Mouse (Mus musculus): ENCODE results near the gene Gm49450.

Gene Gm49450

DNA sequence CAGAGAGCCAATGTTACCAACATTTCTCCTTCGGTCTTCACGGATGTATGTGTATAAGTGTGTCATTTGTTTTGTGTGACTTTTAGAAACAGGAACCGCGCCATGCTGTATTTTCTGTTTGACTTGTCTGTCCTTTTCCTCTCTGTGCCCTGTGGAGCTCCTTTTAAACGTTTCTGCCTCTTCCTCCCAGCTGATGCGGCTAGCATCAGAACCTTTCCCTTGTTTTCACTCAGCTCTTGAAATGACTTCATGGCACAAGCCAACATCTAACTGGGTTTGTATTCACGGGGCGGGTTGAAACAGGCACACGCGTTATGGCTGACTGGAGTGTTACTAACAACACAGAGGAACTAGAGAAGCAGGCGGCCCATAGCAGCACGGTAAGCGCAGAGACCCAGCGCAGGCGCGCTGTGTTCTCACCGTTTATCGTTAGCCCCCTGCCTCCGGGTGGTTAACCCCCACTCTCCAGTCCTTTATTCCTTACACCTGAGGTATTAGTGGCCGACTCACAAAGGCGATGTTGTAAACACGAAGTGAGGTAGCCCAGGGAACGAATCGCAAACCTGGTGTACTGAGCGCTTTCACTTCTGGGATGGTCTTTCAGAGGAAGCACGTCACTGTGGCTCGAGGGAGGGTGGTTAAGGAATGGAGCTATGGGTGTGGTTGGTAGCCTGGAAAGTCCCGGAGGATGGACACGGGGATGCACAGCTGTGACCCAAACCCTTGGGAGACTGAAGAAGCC, 32.1 kb upstream of the Gm49450 start:
- DNase-seq: peak; percentile 63

DNA sequence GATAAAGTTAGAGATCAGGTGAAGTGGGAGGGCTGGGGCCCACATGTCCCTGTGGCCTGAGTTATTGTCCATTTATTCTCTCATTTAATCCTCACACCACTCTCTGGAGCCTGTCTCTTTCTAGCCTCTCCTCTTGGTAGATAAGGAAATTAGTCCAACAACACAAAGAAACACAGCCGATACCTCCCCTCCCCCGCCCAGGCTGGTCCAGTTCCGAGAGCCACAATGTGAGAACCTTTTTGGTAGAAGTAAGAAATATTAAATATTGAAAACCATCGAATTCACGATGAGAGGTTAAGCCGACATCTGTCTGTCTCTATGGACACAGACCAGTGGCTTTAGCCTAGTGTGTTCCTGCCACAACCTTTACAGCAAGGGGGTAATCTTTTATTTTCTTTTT, 31.3 kb upstream of the Gm49450 start:
- DNase-seq: no peak

- DNase-seq: no peak
These were observed 30.2 kb upstream of the Gm49450 start for GRCm38 (mm10) chr15:98983431-98984081.

DNA sequence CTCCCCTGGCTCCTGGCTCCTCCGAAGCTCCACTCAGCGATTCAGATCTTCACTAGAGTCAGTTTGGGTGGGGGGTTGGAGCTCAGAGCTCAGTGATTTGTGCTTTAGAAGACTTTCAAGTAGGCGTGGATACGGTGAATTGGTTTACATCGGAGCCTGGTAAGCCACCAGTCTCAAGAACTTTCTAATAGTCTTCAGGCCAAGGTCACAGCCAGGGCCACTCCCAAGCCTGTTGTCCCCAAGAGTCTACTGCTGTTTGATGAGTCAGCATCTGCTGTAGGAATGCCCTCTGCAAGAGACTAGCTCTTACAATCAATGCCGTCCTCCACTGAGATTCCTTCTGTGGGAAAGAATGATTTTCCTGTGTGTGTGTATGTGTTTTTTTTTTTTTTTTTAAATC, 28.7 kb upstream of the Gm49450 start:
- no peak for DNase-seq

- no peak for DNase-seq
These were observed 26.8 kb upstream of the Gm49450 start for GRCm38 (mm10) chr15:98980012-98980614.

- no peak for DNase-seq
These were observed 25.2 kb upstream of the Gm49450 start for GRCm38 (mm10) chr15:98978409-98979172.

DNA sequence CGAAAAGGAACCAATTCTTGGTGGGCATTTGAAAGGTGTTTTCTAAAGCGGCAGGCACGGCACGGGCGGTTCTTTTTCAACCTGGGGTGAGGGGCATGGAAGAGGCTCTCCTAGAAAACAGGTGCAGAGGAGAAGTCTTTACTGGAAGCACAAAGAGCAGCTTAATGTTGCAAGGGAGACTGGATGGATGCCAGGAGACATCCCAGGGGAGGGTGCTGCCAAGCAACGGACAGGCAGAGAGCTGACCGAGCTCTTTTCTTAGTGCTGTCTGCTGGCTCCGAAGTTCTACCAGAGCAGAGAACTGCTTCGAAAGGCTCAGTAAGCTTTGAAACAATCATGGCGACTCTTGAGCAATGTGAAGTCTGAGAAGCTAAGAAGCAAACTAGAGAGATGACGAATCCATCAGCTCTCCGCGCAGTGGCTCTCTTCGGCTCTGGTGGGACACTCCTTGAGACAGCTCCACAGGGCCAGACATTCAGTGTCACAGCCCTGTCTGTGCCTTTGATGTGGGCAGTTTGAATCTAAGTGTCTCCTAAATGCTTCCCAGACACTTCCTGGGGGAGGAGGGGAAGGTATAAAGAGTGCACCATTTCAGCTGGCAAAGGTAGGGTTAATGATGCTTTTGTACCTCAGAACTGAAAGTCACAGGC, 24.5 kb upstream of the Gm49450 start:
- peak; percentile 67 for DNase-seq

DNA sequence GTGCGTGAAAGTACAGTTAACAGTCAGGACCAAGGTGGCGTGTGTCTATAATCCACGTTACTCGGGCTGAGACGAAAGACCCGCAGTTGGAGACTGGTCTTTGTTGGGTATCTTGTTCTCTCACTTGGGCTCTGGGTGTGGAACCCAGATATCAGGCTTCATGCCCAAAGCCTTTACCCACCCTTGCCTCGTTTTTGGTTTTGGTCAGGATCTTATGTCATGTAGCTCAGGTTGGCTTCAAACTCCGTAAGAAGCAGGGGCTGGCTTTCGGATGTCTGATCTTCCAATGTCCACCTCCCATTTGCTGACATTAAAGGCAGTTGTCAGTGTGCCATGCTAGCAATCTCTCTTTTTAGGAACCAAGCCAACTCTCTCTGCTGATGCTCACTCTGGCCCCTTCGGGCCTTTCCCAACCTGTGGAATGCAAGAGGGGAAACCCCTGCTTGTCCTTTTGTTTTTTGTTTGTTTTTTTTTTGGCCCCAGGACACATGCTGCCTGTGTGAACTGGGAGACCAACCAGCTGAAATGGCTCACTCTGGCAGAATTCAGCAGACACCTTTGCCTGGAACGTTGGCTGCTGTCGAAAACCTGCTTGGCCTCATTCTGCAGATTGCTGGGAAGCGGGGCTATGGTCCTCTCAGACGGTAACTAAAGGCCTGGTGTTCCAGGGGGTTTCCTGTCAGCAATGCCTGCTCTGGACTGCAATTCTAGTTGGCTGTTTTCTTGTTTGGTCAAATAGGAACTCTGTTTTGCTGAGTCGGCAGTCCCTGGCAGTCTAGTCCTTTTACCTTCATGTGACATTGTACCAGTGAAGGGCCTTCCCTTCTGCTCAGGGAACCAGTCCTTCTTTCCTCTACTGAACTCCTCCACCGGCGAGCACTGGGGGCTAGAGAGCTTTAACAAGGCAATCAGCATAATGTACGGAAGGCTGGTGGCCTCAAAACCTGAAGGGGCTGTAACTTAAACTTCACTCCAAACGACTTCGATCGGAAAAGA, 23.7 kb upstream of the Gm49450 start:
- no peak for DNase-seq

DNA sequence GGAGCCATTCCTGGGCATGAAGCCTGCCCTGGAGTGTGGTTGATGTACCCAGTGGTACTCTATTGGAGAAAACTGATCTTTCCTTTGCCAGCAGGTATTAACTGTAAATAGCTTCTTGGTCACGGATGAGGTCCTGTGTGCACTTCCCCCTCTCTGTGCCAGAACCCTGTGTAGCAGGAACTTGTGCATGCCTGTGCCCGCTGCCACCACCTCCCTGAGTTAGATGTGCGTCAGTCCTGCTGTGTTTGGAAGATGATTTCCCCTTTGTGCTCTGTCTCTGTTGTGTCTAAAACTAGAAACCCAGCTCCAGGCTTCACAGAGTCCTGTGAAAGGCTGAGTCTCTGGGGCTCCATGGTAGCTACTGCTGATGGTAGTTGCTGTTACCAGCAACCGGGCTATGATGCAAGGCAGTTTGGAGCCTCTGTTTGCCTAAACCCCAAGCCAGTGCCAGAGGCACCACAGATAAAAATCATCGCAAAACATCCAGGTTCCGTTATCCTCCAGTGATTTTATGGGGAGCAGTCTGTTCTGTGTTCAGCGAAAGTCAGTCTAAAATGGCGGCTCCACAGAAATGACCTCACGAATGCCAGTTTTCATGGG, 19.8 kb upstream of the Gm49450 start:
- DNase-seq: no peak

GRCm38 (mm10) chr15:98971576-98972320, 18.4 kb upstream of the Gm49450 start:
- peak; percentile 44 for DNase-seq

- DNase-seq: no peak
These were observed 17.8 kb upstream of the Gm49450 start for GRCm38 (mm10) chr15:98971111-98971510.

DNA sequence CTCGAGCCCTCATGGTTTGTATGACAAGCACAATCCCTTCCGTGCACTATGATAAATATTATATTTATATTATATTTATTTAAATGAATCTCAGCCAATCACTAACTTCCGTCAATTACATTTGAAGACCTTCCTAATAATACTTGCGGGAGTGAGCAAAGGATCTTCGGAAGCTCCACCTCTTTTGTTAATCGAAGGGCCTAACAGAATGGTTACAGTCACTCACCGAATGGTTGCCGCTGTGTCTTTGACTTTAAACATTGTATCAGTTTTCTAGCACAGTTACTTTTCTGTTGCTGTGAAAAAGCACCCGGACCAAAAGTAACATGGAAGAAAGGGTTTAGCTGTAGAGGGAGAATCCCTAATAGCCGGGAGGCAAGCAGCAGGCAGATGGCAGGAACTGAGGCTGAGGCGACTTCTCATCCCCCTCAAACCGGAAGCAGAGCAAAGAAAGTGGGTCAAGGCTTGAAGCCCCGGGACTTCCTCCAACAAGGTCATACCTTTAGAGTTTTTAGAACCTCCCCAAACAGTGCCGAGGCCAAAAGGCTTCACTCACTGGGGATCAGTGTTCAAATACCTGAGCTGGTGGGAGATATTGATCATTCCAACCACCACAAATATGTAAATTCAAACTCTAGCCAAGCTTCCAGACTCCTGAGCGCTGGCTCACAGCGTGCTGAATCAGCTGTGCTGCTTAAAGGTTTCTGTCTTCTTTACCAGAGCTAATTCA, 16.2 kb upstream of the Gm49450 start:
- DNase-seq: no peak

DNA sequence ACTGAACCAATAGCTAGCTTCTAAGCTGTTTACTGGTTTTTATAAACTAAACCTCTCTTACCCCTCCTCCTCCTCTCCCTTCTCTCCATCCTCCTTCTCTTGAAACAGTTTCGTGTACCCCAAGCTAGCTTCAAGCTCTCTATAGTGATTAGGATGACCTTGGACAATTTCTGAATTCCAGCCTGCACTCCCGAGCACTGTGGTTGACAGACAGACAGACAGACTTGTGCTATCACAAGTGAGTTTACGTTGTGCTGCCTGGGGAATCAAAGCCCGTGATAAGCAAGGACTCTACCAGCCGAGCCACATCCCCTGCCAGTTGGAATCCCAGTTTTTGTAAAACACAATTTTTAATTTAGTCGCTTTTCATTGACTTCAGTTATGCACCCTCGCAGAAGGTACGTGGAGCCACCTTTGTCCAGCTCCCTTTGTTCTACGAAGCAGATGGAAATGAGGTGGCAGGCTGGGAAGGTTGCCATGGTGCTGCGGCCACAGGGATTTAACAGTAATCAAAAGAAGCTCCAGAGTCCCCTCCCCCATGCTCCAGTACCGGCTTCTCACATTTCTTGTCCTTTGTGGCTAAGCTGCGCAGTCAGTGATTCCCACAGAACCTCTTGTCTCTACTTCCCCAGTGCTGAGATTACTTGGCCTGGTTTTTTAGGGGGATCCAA, 15.5 kb upstream of the Gm49450 start:
- DNase-seq: peak; percentile 64

GRCm38 (mm10) chr15:98959531-98959930, 6.2 kb upstream of the Gm49450 start:
- no peak for DNase-seq

DNA sequence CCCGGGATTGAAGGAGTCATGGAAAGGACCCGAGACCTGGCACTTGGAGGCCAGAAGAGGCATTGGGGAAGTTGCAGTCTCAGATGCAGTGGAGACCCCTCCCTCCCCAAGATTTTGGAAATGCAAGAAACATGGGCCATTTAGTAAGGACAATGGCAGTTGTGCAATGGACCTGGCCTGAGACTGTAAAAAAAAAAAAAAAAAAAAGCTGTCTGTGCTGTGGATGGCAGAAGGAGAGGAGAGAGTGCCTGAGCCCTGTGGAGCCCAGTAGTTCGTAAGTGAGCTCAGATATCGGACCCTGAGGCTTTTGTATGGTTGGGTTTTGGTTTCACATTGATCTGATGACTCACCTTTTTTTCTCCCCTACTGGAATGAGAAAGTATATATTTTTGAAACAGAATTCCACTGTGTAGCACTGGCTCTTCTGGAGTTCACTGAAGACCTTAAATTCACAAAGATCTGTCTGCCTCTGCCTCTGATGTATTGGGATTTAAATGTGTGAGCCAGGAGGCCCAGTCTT, 5.6 kb upstream of the Gm49450 start:
- no peak for DNase-seq

DNA sequence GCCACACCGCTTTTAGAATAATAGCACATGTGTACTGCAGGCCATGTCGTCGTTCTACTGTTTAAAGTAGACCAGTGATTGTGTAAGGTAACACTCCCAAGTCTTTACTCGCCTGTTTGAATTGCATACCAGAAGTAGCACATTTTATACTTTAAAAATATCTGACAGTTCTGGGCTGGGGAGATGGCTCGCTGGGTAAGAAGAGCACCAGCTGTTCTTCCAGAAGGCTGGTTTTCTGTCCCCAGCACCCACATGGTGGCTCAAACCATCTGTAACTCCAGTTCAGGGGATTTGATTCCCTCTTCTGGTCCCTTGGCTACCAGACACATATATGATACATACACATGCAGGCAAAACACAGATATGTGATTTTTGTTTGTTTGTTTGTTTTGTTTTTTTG, 4.1 kb upstream of the Gm49450 start:
- DNase-seq: no peak

- no peak for DNase-seq
These were observed 2.6 kb upstream of the Gm49450 start for GRCm38 (mm10) chr15:98956000-98956399.

GRCm38 (mm10) chr15:98955324-98955723, 2.0 kb upstream of the Gm49450 start:
- DNase-seq: no peak

All from right cerebral cortex, postnatal 14 days (tissue).